Mouse (Mus musculus) neural tube, embryonic 12.5 days (tissue): Measurements from ENCODE around the gene Gm10715. TPM values are rescaled to one million over a fixed set of nuclear protein-coding genes. Genes with fewer than 3 reads are reported as not detected.
"Not testable (repeated sequence)": the region's sequence is repeated elsewhere in the genome, so short reads cannot be mapped to it uniquely, and the experiment has no call there.

Source experiments
- ATAC-seq: fragments of 200-750 bp; cut with Nextera tagmentation; 2 replicates; pipeline ENCODE4 v1.8.0; 2017; ENCODE audit warnings: low read depth, mild to moderate bottlenecking, moderate TSS enrichment, moderate library complexity; ENCODE audit not compliant: low FRiP score
- H3K27ac ChIP-seq: fragments of 300-500 bp; sonication (generic); 2 replicates; pipeline ENCODE4 v1.5.1; 2016
- H3K27me3 ChIP-seq: fragments of 300-500 bp; sonication (generic); replicated peaks from 2 replicates; pipeline ENCODE4 v1.6.1; 2016; ENCODE audit warnings: mild to moderate bottlenecking
- H3K36me3 ChIP-seq: fragments of 300-500 bp; sonication (generic); 2 replicates; pipeline ENCODE4 v1.6.1; 2016; ENCODE audit warnings: mild to moderate bottlenecking
- H3K4me1 ChIP-seq: fragments of 300-500 bp; sonication (generic); 2 replicates; pipeline ENCODE4 v1.6.1; 2016
- H3K4me2 ChIP-seq: fragments of 300-500 bp; sonication (generic); replicated peaks from 2 replicates; pipeline ENCODE4 v1.6.1; 2016; ENCODE audit warnings: mild to moderate bottlenecking
- H3K4me3 ChIP-seq: fragments of 300-500 bp; sonication (generic); 2 replicates; pipeline ENCODE4 v1.5.1; 2016
- H3K9ac ChIP-seq: fragments of 300-500 bp; sonication (generic); 2 replicates; pipeline ENCODE4 v1.6.1; 2016; ENCODE audit warnings: mild to moderate bottlenecking
- H3K9me3 ChIP-seq: fragments of 300-500 bp; sonication (generic); 2 replicates; pipeline ENCODE4 v1.6.1; 2016; ENCODE audit warnings: mild to moderate bottlenecking
- WGBS: fragments of 180-500 bp; shearing (Covaris S2); methylation state at CpG from one replicate; pipeline ENCODE4 v1.1.7; 2016; 5-methylcytosine and 5-hydroxymethylcytosine counted together
- polyA plus RNA-seq: library from polyadenylated mRNA; unstranded; fragments of >200 nt; fragmentation: Nextera tagmentation; extraction: Ambion mirVana; gene quantifications from 2 replicates; pipeline ENCODE4 v1.2.1, GENCODE M21; 2016

Gene Gm10715
- polyA plus RNA-seq, 1 experiment from 2014 or later, result not detected

- H3K9me3 ChIP-seq, H3K4me2 ChIP-seq, H3K4me1 ChIP-seq, H3K36me3 ChIP-seq, H3K4me3 ChIP-seq, ATAC-seq, H3K27ac ChIP-seq, H3K9ac ChIP-seq, H3K27me3 ChIP-seq: not testable (repeated sequence)
- WGBS, result 77% methylated on average over 6 of the region's 6 CpGs
These were observed 20.8 kb upstream of the Gm10715 start for GRCm38 (mm10) chr9:3015896-3016295.

GRCm38 (mm10) chr9:3017108-3017507 lies 19.6 kb upstream of the Gm10715 start, which contains the start of gene Gm10719:
TSS of gene Gm10719 (plus strand) at chr9:3017408.
- H3K4me3 ChIP-seq, ATAC-seq, H3K4me1 ChIP-seq, H3K36me3 ChIP-seq, H3K27ac ChIP-seq, H3K9ac ChIP-seq, H3K4me2 ChIP-seq, H3K9me3 ChIP-seq, H3K27me3 ChIP-seq: not testable (repeated sequence)
- 50% methylated on average over 1 of the region's 9 CpGs for WGBS

GRCm38 (mm10) chr9:3018944-3019343 lies 17.7 kb upstream of the Gm10715 start:
- H3K27me3 ChIP-seq, H3K9ac ChIP-seq, H3K4me1 ChIP-seq, H3K9me3 ChIP-seq, H3K36me3 ChIP-seq, ATAC-seq, H3K4me3 ChIP-seq, H3K4me2 ChIP-seq, H3K27ac ChIP-seq: not testable (repeated sequence)
- WGBS, result 65% methylated on average over 9 of the region's 9 CpGs

DNA sequence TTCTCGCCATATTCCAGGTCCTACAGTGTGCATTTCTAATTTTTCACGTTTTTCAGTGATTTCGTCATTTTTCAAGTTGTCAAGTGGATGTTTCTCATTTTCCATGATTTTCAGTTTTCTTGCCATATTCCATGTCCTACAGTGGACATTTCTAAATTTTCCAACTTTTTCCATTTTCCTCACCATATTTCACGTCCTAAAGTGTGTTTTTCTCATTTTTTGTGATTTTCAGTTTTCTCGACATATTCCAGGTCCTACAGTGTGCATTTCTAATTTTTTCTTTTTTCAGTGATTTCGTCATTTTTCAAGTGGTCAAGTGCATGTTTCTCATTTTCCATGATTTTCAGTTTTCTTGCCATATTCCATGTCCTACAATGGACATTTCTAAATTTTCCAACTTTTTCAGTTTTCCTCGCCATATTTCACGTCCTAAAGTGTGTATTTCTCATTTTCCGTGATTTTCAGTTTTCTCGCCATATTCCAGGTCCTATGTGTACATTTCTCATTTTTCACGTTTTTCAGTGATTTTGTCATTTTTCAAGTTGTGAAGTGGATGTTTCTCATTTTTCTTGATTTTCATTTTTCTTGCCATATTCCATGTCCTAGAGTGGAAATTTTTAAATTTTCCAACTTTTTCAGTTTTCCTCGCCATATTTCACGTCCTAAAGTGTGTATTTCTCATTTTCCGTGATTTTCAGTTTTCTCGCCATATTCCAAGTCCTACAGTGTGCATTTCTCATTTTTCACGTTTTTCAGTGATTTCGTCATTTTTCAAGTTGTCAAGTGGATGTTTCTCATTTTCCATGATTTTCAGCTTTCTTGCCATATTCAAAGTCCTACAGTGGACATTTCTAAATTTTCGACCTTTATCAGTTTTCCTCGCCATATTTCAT lies 16.6 kb upstream of the Gm10715 start:
- 76% methylated on average over 17 of the region's 19 CpGs for WGBS
- H3K27ac ChIP-seq, H3K9me3 ChIP-seq, H3K4me2 ChIP-seq, H3K4me3 ChIP-seq, H3K36me3 ChIP-seq, H3K9ac ChIP-seq, H3K4me1 ChIP-seq, H3K27me3 ChIP-seq: not testable (repeated sequence)
- peak; percentile 65 for ATAC-seq

DNA sequence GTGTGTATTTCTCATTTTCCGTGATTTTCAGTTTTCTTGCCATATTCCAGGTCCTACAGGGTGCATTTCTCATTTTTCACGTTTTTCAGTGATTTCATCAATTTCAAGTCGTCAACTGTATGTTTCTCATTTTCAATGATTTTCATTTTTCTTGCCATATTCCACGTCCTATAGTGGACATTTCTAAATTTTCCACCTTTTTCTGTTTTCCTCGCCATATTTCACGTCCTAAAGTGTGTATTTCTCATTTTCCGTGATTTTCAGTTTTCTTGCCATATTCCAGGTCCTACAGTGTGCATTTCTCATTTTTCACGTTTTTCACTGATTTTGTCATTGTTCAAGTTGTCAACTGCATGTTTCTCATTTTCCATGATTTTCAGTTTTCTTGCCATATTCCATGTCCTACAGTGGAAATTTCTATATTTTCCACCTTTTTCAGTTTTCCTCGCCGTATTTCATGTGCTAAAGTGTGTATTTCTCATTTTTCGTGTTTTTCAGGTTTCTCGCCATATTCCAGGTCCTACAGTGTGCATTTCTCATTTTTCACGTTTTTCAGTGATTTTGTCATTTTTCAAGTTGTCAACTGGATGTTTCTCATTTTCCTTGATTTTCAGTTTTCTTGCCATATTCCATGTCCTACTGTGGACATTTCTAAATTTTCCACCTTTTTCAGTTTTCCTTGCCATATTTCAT lies 14.2 kb upstream of the Gm10715 start:
- not testable (repeated sequence) for ATAC-seq, H3K36me3 ChIP-seq, H3K4me1 ChIP-seq, H3K9ac ChIP-seq, H3K27me3 ChIP-seq, H3K4me3 ChIP-seq, H3K4me2 ChIP-seq, H3K27ac ChIP-seq, H3K9me3 ChIP-seq
- 73% methylated on average over 11 of the region's 13 CpGs for WGBS

- H3K4me1 ChIP-seq, H3K4me2 ChIP-seq, H3K36me3 ChIP-seq, H3K27ac ChIP-seq, H3K4me3 ChIP-seq, H3K9me3 ChIP-seq, H3K27me3 ChIP-seq, ATAC-seq, H3K9ac ChIP-seq: not testable (repeated sequence)
- WGBS, result 76% methylated on average over 12 of the region's 13 CpGs
These were observed 13.2 kb upstream of the Gm10715 start, which contains the start of gene Gm10718 for GRCm38 (mm10) chr9:3023312-3023984. TSS of gene Gm10718 (plus strand) at chr9:3023547.

- not testable (repeated sequence) for H3K27me3 ChIP-seq, H3K4me2 ChIP-seq, H3K36me3 ChIP-seq, H3K4me3 ChIP-seq, ATAC-seq, H3K9ac ChIP-seq, H3K9me3 ChIP-seq, H3K27ac ChIP-seq, H3K4me1 ChIP-seq
- 74% methylated on average over 16 of the region's 16 CpGs for WGBS
These were observed 12.6 kb upstream of the Gm10715 start for GRCm38 (mm10) chr9:3023985-3024648.

DNA sequence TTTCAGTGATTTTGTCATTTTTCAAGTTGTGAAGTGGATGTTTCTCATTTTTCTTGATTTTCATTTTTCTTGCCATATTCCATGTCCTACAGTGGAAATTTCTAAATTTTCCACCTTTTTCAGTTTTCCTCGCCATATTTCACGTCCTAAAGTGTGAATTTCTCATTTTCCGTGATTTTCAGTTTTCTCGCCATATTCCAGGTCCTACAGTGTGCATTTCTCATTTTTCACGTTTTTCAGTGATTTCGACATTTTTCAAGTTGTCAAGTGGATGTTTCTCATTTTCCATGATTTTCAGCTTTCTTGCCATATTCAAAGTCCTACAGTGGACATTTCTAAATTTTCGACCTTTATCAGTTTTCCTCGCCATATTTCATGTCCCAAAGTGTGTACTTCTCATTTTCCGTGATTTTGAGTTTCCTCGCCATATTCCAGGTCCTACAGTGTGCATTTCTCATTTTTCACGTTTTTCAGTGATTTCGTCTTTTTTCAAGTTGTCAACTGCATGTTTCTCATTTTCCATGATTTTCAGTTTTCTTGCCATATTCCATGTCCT lies 11.7 kb upstream of the Gm10715 start, which contains the start of gene Gm10717:
TSS of gene Gm10717 (plus strand) at position 506 of the 556 bp plus-strand sequence.
- not testable (repeated sequence) for ATAC-seq, H3K4me3 ChIP-seq, H3K27me3 ChIP-seq, H3K4me2 ChIP-seq, H3K4me1 ChIP-seq, H3K36me3 ChIP-seq, H3K27ac ChIP-seq, H3K9ac ChIP-seq, H3K9me3 ChIP-seq
- 70% methylated on average over 12 of the region's 12 CpGs for WGBS

DNA sequence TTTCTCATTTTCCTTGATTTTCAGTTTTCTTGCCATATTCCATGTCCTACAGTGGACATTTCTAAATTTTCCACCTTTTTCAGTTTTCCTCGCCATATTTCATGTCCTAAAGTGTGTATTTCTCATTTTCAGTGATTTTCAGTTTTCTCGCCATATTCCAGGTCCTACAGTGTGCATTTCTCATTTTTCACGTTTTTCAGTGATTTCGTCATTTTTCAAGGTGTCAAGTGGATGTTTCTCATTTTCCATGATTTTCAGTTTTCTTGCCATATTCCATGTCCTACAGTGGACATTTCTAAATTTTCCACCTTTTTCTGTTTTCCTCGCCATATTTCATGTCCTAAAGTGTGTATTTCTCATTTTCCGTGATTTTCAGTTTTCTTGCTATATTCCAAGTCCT lies 11.0 kb upstream of the Gm10715 start:
- H3K4me2 ChIP-seq, H3K4me1 ChIP-seq, H3K9me3 ChIP-seq, H3K36me3 ChIP-seq, ATAC-seq, H3K27ac ChIP-seq, H3K27me3 ChIP-seq, H3K4me3 ChIP-seq, H3K9ac ChIP-seq: not testable (repeated sequence)
- 75% methylated on average over 5 of the region's 6 CpGs for WGBS

DNA sequence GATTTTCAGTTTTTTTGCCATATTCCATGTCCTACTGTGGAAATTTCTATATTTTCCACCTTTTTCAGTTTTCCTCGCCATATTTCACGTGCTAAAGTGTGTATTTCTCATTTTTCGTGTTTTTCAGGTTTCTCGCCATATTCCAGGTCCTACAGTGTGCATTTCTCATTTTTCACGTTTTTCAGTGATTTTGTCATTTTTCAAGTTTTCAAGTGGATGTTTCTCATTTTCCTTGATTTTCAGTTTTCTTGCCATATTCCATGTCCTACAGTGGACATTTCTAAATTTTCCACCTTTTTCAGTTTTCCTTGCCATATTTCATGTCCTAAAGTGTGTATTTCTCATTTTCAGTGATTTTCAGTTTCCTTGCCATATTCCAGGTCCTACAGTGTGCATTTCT lies 10.5 kb upstream of the Gm10715 start:
- H3K9ac ChIP-seq, H3K27ac ChIP-seq, H3K27me3 ChIP-seq, H3K4me3 ChIP-seq, H3K4me2 ChIP-seq, ATAC-seq, H3K36me3 ChIP-seq, H3K9me3 ChIP-seq, H3K4me1 ChIP-seq: not testable (repeated sequence)
- 76% methylated on average over 5 of the region's 5 CpGs for WGBS

- not testable (repeated sequence) for ATAC-seq, H3K9me3 ChIP-seq
These were observed 9.9 kb upstream of the Gm10715 start for GRCm38 (mm10) chr9:3026741-3027140.

DNA sequence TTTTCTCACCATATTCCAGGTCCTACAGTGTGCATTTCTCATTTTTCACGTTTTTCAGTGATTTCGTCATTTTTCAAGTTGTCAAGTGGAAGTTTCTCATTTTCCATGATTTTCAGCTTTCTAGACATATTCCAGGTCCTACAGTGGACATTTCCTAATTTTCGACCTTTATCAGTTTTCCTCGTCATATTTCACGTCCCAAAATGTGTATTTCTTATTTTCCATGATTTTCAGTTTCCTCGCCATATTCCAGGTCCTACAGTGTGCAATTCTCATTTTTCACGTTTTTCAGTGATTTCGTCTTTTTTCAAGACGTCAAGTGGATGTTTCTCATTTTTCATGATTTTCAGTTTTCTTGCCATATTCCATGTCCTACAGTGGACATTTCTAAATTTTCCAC lies 9.5 kb upstream of the Gm10715 start:
- H3K27ac ChIP-seq, H3K4me1 ChIP-seq, H3K9ac ChIP-seq, H3K9me3 ChIP-seq, H3K4me3 ChIP-seq, H3K36me3 ChIP-seq, H3K4me2 ChIP-seq, ATAC-seq, H3K27me3 ChIP-seq: not testable (repeated sequence)
- whole genome bisulfite sequencing, result 71% methylated on average over 9 of the region's 9 CpGs

More at GRCm38 (mm10) chr9:3026741-3027140, 9.9 kb upstream of the Gm10715 start:
- not testable (repeated sequence) for H3K27ac ChIP-seq, H3K4me3 ChIP-seq, H3K27me3 ChIP-seq, H3K4me1 ChIP-seq, H3K9ac ChIP-seq, H3K36me3 ChIP-seq, H3K4me2 ChIP-seq
- 64% methylated on average over 9 of the region's 9 CpGs for WGBS
